Mouse (Mus musculus) lung, embryonic 14.5 days (tissue): ENCODE measurements around the gene Dock1. TPM values are rescaled to one million over a fixed set of nuclear protein-coding genes. Genes with fewer than 3 reads are reported as not detected.

ENCODE experiments used
- ATAC-seq: fragments of 200-750 bp; cut with Nextera tagmentation; 2 replicates; pipeline ENCODE4 v1.8.0; 2017; ENCODE audit warnings: mild to moderate bottlenecking, moderate TSS enrichment, moderate library complexity; ENCODE audit not compliant: insufficient read depth
- DNase-seq: peaks from one replicate; pipeline ENCODE4 v3.0.0-alpha.2; 2015
- H3K27ac ChIP-seq: fragments of 300-500 bp; sonication (generic); 2 replicates; pipeline ENCODE4 v1.5.1; 2014; ENCODE audit warnings: low read depth, mild to moderate bottlenecking, moderate library complexity
- H3K27me3 ChIP-seq: fragments of 300-500 bp; sonication (generic); 2 replicates; pipeline ENCODE4 v1.6.1; 2014; ENCODE audit warnings: low read length, control low read depth; ENCODE audit not compliant: insufficient read depth
- H3K36me3 ChIP-seq: fragments of 300-500 bp; sonication (generic); 2 replicates; pipeline ENCODE4 v1.6.1; 2014; ENCODE audit warnings: control low read depth; ENCODE audit not compliant: insufficient read depth
- H3K4me1 ChIP-seq: fragments of 300-500 bp; sonication (generic); 2 replicates; pipeline ENCODE4 v1.6.1; 2014; ENCODE audit warnings: antibody characterized with exemption, control low read depth; ENCODE audit not compliant: insufficient read depth
- H3K4me2 ChIP-seq: fragments of 300-500 bp; sonication (generic); 2 replicates; pipeline ENCODE4 v1.6.1; 2014; ENCODE audit warnings: mild to moderate bottlenecking
- H3K4me3 ChIP-seq: fragments of 300-500 bp; sonication (generic); 2 replicates; pipeline ENCODE4 v1.5.1; 2014; ENCODE audit warnings: low read depth, low read length
- H3K9ac ChIP-seq: fragments of 300-500 bp; sonication (generic); 2 replicates; pipeline ENCODE4 v1.6.1; 2014
- H3K9me3 ChIP-seq: fragments of 300-500 bp; sonication (generic); 2 replicates; pipeline ENCODE4 v1.6.1; 2016; ENCODE audit warnings: low read depth, low read length, control low read depth
- CTCF ChIP-seq: IDR thresholded peaks from 2 replicates; pipeline ENCODE4 v1.5.1; 2016; ENCODE audit warnings: antibody characterized with exemption, low read depth
- WGBS: fragments of 180-500 bp; shearing (Covaris S2); extraction: QIAGEN DNeasy Blood & Tissue Kit; methylation state at CpG from one replicate; pipeline ENCODE4 v1.1.7; 2014; 5-methylcytosine and 5-hydroxymethylcytosine counted together
- polyA plus RNA-seq: library from polyadenylated mRNA; unstranded; fragments of >200 nt; fragmentation: Nextera tagmentation; extraction: Ambion mirVana; gene quantifications from 2 replicates; pipeline ENCODE4 v1.2.1, GENCODE M21; 2014

Gene Dock1
- polyA plus RNA-seq, 1 experiment from 2014 or later: 57.3 TPM

DNA sequence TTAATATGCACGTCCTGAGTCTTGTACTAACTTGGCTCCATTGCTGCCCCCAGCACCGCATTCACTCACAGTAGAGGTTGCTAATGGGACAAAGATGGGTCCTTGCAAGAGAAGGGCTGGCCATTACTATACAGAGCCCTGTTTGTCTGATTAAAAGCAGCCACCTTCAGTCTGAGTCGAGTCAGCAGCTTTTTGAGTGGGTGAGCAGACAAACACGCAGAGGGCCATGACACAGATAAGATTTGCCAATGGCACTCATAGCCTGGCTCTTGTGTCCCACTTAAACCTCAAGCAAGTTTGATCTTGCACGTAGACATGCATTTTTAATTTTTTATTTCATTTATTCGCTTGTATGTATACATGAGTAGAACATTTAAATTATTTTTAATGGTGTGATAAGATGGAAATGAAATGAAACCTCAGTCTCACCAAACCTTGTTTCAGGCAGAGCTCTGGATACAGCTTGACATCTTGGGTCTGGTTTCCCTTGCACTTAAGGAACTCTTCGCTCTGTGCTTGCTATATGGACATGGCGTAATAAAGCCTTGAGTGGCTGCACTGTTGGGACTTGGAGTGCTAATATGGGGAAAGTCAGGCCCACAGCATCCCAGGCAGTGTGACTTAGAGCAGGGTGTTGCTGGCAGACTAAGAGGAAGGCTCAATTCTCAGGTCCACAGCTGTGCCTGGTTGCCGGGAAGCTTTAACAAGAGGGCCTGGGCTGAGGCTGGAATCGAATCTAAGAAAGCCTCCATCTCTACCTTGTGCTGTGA is 455.0 kb downstream of the Dock1 start:
- Histone ChIP-seq H3K4me2 (no peak overlapping the region), H3K9ac (no peak overlapping the region), H3K27ac (no peak overlapping the region), H3K27me3 (no peaks in the 10 kb centered on the region), H3K36me3 (peaks cover 32% of the 10 kb centered on the region; the same call in 1 of the 2 replicates), H3K4me3 (no peak overlapping the region), H3K9me3 (no peaks in the 10 kb centered on the region), H3K4me1 (no peaks in the 10 kb centered on the region)
- 80% methylated on average over 10 of the region's 10 CpGs for WGBS
- ATAC-seq (no peak), DNase-seq (no peak)
- no peak for TF ChIP-seq CTCF

- no peak overlapping the region for H3K27ac ChIP-seq
- no peak overlapping the region for H3K4me2 ChIP-seq
- ATAC-seq: no peak
- no peaks in the 10 kb centered on the region for H3K4me1 ChIP-seq
- H3K27me3 ChIP-seq: no peaks in the 10 kb centered on the region
- no peak for DNase-seq
- H3K9me3 ChIP-seq: no peaks in the 10 kb centered on the region
- peaks cover 30% of the 10 kb centered on the region; the same call in 1 of the 2 replicates for H3K36me3 ChIP-seq
- no peak for TF ChIP-seq CTCF
- H3K4me3 ChIP-seq: no peak overlapping the region
- WGBS: 71% methylated on average over 4 of the region's 4 CpGs
- H3K9ac ChIP-seq: no peak overlapping the region
These were observed 462.0 kb downstream of the Dock1 start for GRCm38 (mm10) chr7:135132461-135132860.

DNA sequence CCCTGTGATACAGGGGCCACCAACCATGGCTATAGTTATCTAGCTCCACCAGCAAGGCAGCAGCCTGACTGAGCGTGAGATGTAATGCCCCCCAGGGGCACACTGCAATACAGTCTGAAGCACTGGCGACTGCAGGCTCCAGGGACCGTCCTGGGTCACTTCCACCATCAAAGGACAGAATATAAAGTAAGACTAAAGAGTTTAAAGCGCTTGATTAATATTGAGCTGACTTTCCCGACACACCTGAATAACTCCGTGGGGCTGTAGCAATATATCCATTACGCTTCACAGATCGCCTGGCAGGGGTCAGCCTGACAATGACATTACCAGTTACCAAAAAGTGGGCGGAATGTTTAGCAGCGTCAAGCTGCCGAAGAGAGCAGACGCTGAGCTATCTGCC is 464.2 kb downstream of the Dock1 start:
- ATAC-seq (no peak), DNase-seq (no peak)
- H3K9me3 ChIP-seq: no peaks in the 10 kb centered on the region
- peaks cover 37% of the 10 kb centered on the region; the same call in 1 of the 2 replicates for H3K36me3 ChIP-seq
- H3K27me3 ChIP-seq: no peaks in the 10 kb centered on the region
- H3K4me3 ChIP-seq: no peak overlapping the region
- no peak overlapping the region for H3K27ac ChIP-seq
- TF ChIP-seq CTCF: no peak
- H3K9ac ChIP-seq: no peak overlapping the region
- H3K4me1 ChIP-seq: no peaks in the 10 kb centered on the region
- 72% methylated on average over 12 of the region's 12 CpGs for WGBS
- H3K4me2 ChIP-seq: no peak overlapping the region

DNA sequence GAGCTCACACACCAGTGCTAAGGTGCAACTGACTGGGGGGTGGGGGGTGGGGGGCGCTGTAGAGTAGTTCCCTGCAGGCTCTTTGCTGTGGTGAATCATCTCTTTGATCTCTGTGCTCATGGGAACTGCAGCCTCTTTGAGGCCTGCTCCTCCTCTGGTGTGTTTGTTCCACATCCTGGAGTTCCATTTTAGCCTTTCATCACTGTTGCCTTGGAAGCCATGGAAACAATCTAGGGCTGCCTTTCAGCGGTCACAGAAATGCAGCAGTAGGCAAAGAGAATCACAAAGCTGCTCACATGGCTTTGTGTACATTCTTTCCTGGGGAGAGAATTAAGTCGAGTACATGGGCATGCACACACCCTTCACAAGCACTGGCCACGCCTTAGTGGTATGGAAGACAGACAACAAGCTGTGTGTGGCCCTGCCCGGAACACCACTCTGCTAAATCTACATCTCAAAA is 468.7 kb downstream of the Dock1 start:
- Histone ChIP-seq H3K9me3 (no peaks in the 10 kb centered on the region), H3K4me1 (no peaks in the 10 kb centered on the region), H3K4me3 (no peak overlapping the region), H3K4me2 (no peak overlapping the region), H3K27ac (no peak overlapping the region), H3K36me3 (peaks cover 50% of the 10 kb centered on the region), H3K9ac (no peak overlapping the region), H3K27me3 (no peaks in the 10 kb centered on the region)
- peak; percentile 3 for DNase-seq
- peak; percentile 52 for ATAC-seq
- WGBS: 38% methylated on average over 5 of the region's 5 CpGs
- no peak for TF ChIP-seq CTCF

- H3K9me3 ChIP-seq: no peaks in the 10 kb centered on the region
- no peak for TF ChIP-seq CTCF
- no peak overlapping the region for H3K4me2 ChIP-seq
- H3K4me1 ChIP-seq: no peaks in the 10 kb centered on the region
- no peak overlapping the region for H3K9ac ChIP-seq
- peaks cover 66% of the 10 kb centered on the region for H3K36me3 ChIP-seq
- no peak for DNase-seq
- no peak for ATAC-seq
- H3K4me3 ChIP-seq: no peak overlapping the region
- WGBS: 91% methylated on average over 4 of the region's 4 CpGs
- no peaks in the 10 kb centered on the region for H3K27me3 ChIP-seq
- no peak overlapping the region for H3K27ac ChIP-seq
These were observed 474.3 kb downstream of the Dock1 start for GRCm38 (mm10) chr7:135144731-135145130.

- no peak overlapping the region for H3K4me3 ChIP-seq
- ATAC-seq (no peak), DNase-seq (no peak)
- H3K4me1 ChIP-seq: no peaks in the 10 kb centered on the region
- no peak for TF ChIP-seq CTCF
- no peak overlapping the region for H3K9ac ChIP-seq
- 84% methylated on average over 2 of the region's 2 CpGs for WGBS
- no peak overlapping the region for H3K27ac ChIP-seq
- no peaks in the 10 kb centered on the region for H3K27me3 ChIP-seq
- peaks cover 54% of the 10 kb centered on the region for H3K36me3 ChIP-seq
- H3K4me2 ChIP-seq: no peak overlapping the region
- no peaks in the 10 kb centered on the region for H3K9me3 ChIP-seq
These were observed 480.5 kb downstream of the Dock1 start for GRCm38 (mm10) chr7:135150926-135151325.

- Histone ChIP-seq H3K9me3 (no peaks in the 10 kb centered on the region), H3K4me3 (no peak overlapping the region), H3K27me3 (no peaks in the 10 kb centered on the region), H3K27ac (no peak overlapping the region), H3K36me3 (peaks cover 40% of the 10 kb centered on the region), H3K4me2 (no peak overlapping the region), H3K4me1 (no peaks in the 10 kb centered on the region), H3K9ac (no peak overlapping the region)
- TF ChIP-seq CTCF: no peak
- ATAC-seq: no peak
- 77% methylated on average over 5 of the region's 5 CpGs for WGBS
- DNase-seq: no peak
These were observed 487.1 kb downstream of the Dock1 start for GRCm38 (mm10) chr7:135157571-135157970.
